Mouse (Mus musculus) kidney, embryonic 16.5 days (tissue): ENCODE measurements around the gene Wipf1. TPM values are rescaled to one million over a fixed set of nuclear protein-coding genes. Genes with fewer than 3 reads are reported as not detected.

Experiments used
- ATAC-seq: fragments of 200-750 bp; cut with Nextera tagmentation; 2 replicates; pipeline ENCODE4 v1.8.0; 2017; ENCODE audit warnings: moderate TSS enrichment; ENCODE audit not compliant: low FRiP score, low TSS enrichment
- H3K27ac ChIP-seq: fragments of 300-500 bp; sonication (generic); 2 replicates; pipeline ENCODE4 v1.5.1; 2014; ENCODE audit warnings: low read length
- H3K27me3 ChIP-seq: fragments of 300-500 bp; sonication (generic); 2 replicates; pipeline ENCODE4 v1.6.1; 2014; ENCODE audit warnings: low read length, control low read depth, mixed read lengths; ENCODE audit not compliant: insufficient read depth
- H3K36me3 ChIP-seq: fragments of 300-500 bp; sonication (generic); 2 replicates; pipeline ENCODE4 v1.6.1; 2014; ENCODE audit warnings: low read length, control low read depth, mixed read lengths; ENCODE audit not compliant: insufficient read depth
- H3K4me1 ChIP-seq: fragments of 300-500 bp; sonication (generic); 2 replicates; pipeline ENCODE4 v1.6.1; 2014; ENCODE audit warnings: low read length, control low read depth, mixed read lengths; ENCODE audit not compliant: insufficient read depth
- H3K4me2 ChIP-seq: fragments of 300-500 bp; sonication (generic); replicated peaks from 2 replicates; pipeline ENCODE4 v1.6.1; 2014; ENCODE audit warnings: low read depth, low read length
- H3K4me3 ChIP-seq: fragments of 300-500 bp; sonication (generic); 2 replicates; pipeline ENCODE4 v1.5.1; 2014; ENCODE audit warnings: mild to moderate bottlenecking, low read length
- H3K9ac ChIP-seq: fragments of 300-500 bp; sonication (generic); replicated peaks from 2 replicates; pipeline ENCODE4 v1.6.1; 2014; ENCODE audit warnings: low read length
- H3K9me3 ChIP-seq: fragments of 300-500 bp; sonication (generic); 2 replicates; pipeline ENCODE4 v1.6.1; 2016; ENCODE audit warnings: low read length, control low read depth
- WGBS: fragments of 180-500 bp; shearing (Covaris S2); extraction: QIAGEN DNeasy Blood & Tissue Kit; methylation state at CpG from one replicate; pipeline ENCODE4 v1.1.7; 2014; 5-methylcytosine and 5-hydroxymethylcytosine counted together
- polyA plus RNA-seq: library from polyadenylated mRNA; unstranded; fragments of >200 nt; fragmentation: Nextera tagmentation; extraction: Ambion mirVana; gene quantifications from 2 replicates; pipeline ENCODE4 v1.2.1, GENCODE M21; 2015

Gene Wipf1
- polyA plus RNA-seq, 1 experiment from 2014 or later = 8.6 TPM

- Histone ChIP-seq H3K27ac (peak overlapping the region; percentile 64), H3K4me1 (peaks cover 8% of the 10 kb centered on the region), H3K9ac (no peak overlapping the region; the same call in 1 of the 2 replicates), H3K4me2 (peak overlapping the region; percentile 39), H3K27me3 (no peaks in the 10 kb centered on the region), H3K4me3 (peak overlapping the region; percentile 32), H3K36me3 (no peaks in the 10 kb centered on the region), H3K9me3 (no peaks in the 10 kb centered on the region)
- WGBS = 33% methylated on average over 15 of the region's 15 CpGs
- ATAC-seq = no peak; the same call in 1 of the 2 replicates
Observed at GRCm38 (mm10) chr2:73484561-73485235, 44.8 kb downstream of the Wipf1 start.

GRCm38 (mm10) chr2:73478805-73479204, 50.7 kb downstream of the Wipf1 start:
- Histone ChIP-seq H3K36me3 (no peaks in the 10 kb centered on the region), H3K27me3 (no peaks in the 10 kb centered on the region), H3K4me2 (no peak overlapping the region), H3K9ac (no peak overlapping the region), H3K27ac (no peak overlapping the region), H3K9me3 (peaks cover 4% of the 10 kb centered on the region; the same call in 1 of the 2 replicates), H3K4me3 (no peak overlapping the region), H3K4me1 (peaks cover 6% of the 10 kb centered on the region; the same call in 1 of the 2 replicates)
- WGBS = 90% methylated on average over 6 of the region's 6 CpGs
- ATAC-seq = no peak

- no peak for ATAC-seq
- Histone ChIP-seq H3K27me3 (no peaks in the 10 kb centered on the region), H3K36me3 (no peaks in the 10 kb centered on the region), H3K4me1 (peaks cover 6% of the 10 kb centered on the region; the same call in 1 of the 2 replicates), H3K27ac (no peak overlapping the region), H3K4me3 (no peak overlapping the region), H3K9ac (no peak overlapping the region), H3K4me2 (no peak overlapping the region), H3K9me3 (peaks cover 4% of the 10 kb centered on the region; the same call in 1 of the 2 replicates)
- WGBS = 87% methylated on average over 7 of the region's 7 CpGs
Observed at GRCm38 (mm10) chr2:73477501-73477900, 52.0 kb downstream of the Wipf1 start.

- Histone ChIP-seq H3K36me3 (no peaks in the 10 kb centered on the region), H3K27me3 (no peaks in the 10 kb centered on the region), H3K27ac (no peak overlapping the region), H3K4me1 (peaks cover 6% of the 10 kb centered on the region; the same call in 1 of the 2 replicates), H3K9ac (no peak overlapping the region), H3K4me2 (no peak overlapping the region), H3K9me3 (peaks cover 4% of the 10 kb centered on the region; the same call in 1 of the 2 replicates), H3K4me3 (no peak overlapping the region)
- WGBS = 39% methylated on average over 3 of the region's 3 CpGs
- ATAC-seq = no peak
Observed at GRCm38 (mm10) chr2:73475519-73475918, 54.0 kb downstream of the Wipf1 start.

GRCm38 (mm10) chr2:73472130-73472529, 57.4 kb downstream of the Wipf1 start:
- H3K4me3 ChIP-seq = no peak overlapping the region
- H3K4me2 ChIP-seq = no peak overlapping the region
- WGBS = 93% methylated on average over 2 of the region's 2 CpGs
- ATAC-seq = no peak
- H3K27ac ChIP-seq = no peak overlapping the region
- peaks cover 6% of the 10 kb centered on the region; the same call in 1 of the 2 replicates for H3K4me1 ChIP-seq
- no peaks in the 10 kb centered on the region for H3K9me3 ChIP-seq
- no peak overlapping the region for H3K9ac ChIP-seq
- no peaks in the 10 kb centered on the region for H3K36me3 ChIP-seq
- H3K27me3 ChIP-seq = no peaks in the 10 kb centered on the region

- Histone ChIP-seq H3K27ac (no peak overlapping the region), H3K4me2 (no peak overlapping the region), H3K36me3 (no peaks in the 10 kb centered on the region), H3K9ac (no peak overlapping the region), H3K4me1 (no peaks in the 10 kb centered on the region), H3K27me3 (no peaks in the 10 kb centered on the region), H3K4me3 (no peak overlapping the region), H3K9me3 (no peaks in the 10 kb centered on the region)
- ATAC-seq = no peak
- WGBS = 82% methylated on average over 10 of the region's 10 CpGs
Observed at GRCm38 (mm10) chr2:73470146-73470630, 59.3 kb downstream of the Wipf1 start.

- ATAC-seq = no peak
- H3K27me3 ChIP-seq = no peaks in the 10 kb centered on the region
- no peaks in the 10 kb centered on the region for H3K9me3 ChIP-seq
- no peak overlapping the region for H3K27ac ChIP-seq
- no peak overlapping the region for H3K9ac ChIP-seq
- no peak overlapping the region for H3K4me2 ChIP-seq
- H3K4me1 ChIP-seq = no peaks in the 10 kb centered on the region
- H3K4me3 ChIP-seq = no peak overlapping the region
- WGBS = 88% methylated on average over 6 of the region's 6 CpGs
- H3K36me3 ChIP-seq = no peaks in the 10 kb centered on the region
Observed at GRCm38 (mm10) chr2:73469552-73469951, 60.0 kb downstream of the Wipf1 start.

- Histone ChIP-seq H3K4me2 (no peak overlapping the region), H3K9me3 (no peaks in the 10 kb centered on the region), H3K4me1 (peaks cover under 1% of the 10 kb centered on the region; the same call in 1 of the 2 replicates), H3K27me3 (no peaks in the 10 kb centered on the region), H3K27ac (no peak overlapping the region), H3K9ac (no peak overlapping the region), H3K36me3 (no peaks in the 10 kb centered on the region), H3K4me3 (no peak overlapping the region)
- WGBS = 89% methylated on average over 5 of the region's 5 CpGs
- no peak for ATAC-seq
Observed at GRCm38 (mm10) chr2:73468993-73469392, 60.5 kb downstream of the Wipf1 start.

GRCm38 (mm10) chr2:73467071-73467851, 62.3 kb downstream of the Wipf1 start:
- no peaks in the 10 kb centered on the region for H3K27me3 ChIP-seq

More at GRCm38 (mm10) chr2:73467071-73467851, 62.3 kb downstream of the Wipf1 start:
- Histone ChIP-seq H3K4me1 (peaks cover 5% of the 10 kb centered on the region; the same call in 1 of the 2 replicates), H3K36me3 (no peaks in the 10 kb centered on the region), H3K9ac (no peak overlapping the region), H3K9me3 (no peaks in the 10 kb centered on the region), H3K4me2 (no peak overlapping the region), H3K27ac (no peak overlapping the region), H3K4me3 (no peak overlapping the region)
- no peak for ATAC-seq
- 84% methylated on average over 7 of the region's 7 CpGs for WGBS
